Mouse (Mus musculus) bone marrow, adult 2 months (tissue): Measurements from ENCODE around the gene Pcgf2.

Experiments used
- CTCF ChIP-seq: fragments of 200-500 bp; IDR thresholded peaks from 2 replicates; pipeline ENCODE4 v1.5.1; 2011; ENCODE audit warnings: low read length, control low read depth; ENCODE audit not compliant: control insufficient read depth, insufficient read depth
- POLR2A ChIP-seq: fragments of 200-500 bp; IDR thresholded peaks from 2 replicates; pipeline ENCODE4 v1.6.1; 2011; ENCODE audit warnings: low read depth, mild to moderate bottlenecking, control low read depth, low read length, borderline replicate concordance; ENCODE audit not compliant: control insufficient read depth

DNA sequence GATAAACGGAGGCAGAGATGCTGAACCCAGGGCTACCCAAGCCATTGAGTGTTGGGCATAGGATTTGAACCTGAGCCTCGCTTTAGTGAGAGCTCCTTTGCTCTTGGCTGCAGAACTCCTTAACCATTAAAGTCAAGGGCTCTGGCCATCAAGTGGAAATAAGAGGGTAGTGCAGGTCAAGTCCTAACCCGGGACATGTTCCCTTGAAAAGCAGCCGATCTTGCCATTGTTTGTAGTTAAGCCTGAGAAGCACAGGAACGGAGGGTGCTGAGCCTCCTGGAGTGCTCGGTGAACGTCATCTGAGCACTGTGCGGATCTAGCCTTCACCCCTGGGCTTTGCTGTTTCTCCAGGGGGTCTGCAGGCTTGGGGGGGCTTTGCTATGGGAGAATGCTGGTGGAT lies 22.5 kb downstream of the Pcgf2 start:
- TF ChIP-seq CTCF (no peak), POLR2A (no peak)
